Mouse (Mus musculus) G1E (cell line): ENCODE measurements at regions not wholly inside any gene's neighbourhood (a gene's known extent, or its start where the extent isn't known, plus 50 kb on each side); places are given as distances from the start of the nearest gene placed in this dataset.

Experiments
- CTCF ChIP-seq: IDR thresholded peaks from 2 replicates; pipeline ENCODE4 v1.5.1; 2012; ENCODE audit warnings: low read depth, low read length, inconsistent platforms, mixed read lengths
- GATA1 ChIP-seq: IDR thresholded peaks from 2 replicates; pipeline ENCODE4 v1.6.1; 2012; ENCODE audit warnings: borderline replicate concordance, low read length, inconsistent platforms, mixed read lengths
- TAL1 ChIP-seq: conservative IDR thresholded peaks from 2 replicates; pipeline ENCODE4 v1.6.1; 2012; ENCODE audit warnings: low read depth, low read length, inconsistent platforms, mixed read lengths

DNA sequence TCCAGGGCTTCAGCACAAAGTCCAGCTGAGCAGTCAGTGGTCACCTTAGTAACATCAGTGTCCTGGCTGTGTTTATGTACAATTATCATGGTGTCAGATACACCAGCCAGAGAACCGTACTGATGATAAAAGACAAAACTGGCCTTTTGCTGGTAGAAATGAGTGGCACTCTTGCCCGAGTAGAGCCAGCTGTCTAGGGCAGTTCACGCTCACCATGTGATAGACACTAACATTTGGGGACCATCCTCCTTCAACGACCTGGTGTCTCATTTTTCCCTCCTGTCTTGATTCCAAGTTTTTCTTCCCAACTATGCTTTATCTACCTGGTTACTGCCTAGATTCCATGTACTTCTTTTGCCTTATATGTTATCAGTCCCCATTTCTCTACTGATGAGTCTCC lies 349.3 kb downstream of the Lpin1 start:
- no peak for TF ChIP-seq CTCF
- TF ChIP-seq GATA1, result no peak
- no peak for TF ChIP-seq TAL1
